Mouse (Mus musculus): ENCODE results near the gene LTO1.

Gene LTO1

DNA sequence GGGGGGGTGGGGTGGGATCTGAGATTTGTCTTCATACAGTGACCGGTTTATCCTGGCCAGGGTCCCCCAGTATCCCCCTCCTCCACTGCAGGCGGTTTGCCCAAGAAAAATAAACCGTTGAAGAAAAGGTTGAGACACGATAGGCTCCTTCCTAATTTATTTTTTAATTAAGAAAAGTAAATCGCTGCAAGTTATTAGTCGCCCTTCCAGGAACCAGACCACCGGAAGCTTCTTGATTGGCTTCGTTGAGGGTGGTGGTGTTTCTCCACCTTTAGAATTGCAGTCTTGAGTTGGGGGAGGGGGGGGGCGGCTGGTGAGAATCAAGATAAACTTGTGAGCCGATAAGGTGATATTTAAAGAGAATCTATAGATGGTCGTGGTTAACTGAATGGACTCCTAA lies 25.7 kb downstream of the LTO1 start:
- peak; percentile 13 for DNase-seq

DNA sequence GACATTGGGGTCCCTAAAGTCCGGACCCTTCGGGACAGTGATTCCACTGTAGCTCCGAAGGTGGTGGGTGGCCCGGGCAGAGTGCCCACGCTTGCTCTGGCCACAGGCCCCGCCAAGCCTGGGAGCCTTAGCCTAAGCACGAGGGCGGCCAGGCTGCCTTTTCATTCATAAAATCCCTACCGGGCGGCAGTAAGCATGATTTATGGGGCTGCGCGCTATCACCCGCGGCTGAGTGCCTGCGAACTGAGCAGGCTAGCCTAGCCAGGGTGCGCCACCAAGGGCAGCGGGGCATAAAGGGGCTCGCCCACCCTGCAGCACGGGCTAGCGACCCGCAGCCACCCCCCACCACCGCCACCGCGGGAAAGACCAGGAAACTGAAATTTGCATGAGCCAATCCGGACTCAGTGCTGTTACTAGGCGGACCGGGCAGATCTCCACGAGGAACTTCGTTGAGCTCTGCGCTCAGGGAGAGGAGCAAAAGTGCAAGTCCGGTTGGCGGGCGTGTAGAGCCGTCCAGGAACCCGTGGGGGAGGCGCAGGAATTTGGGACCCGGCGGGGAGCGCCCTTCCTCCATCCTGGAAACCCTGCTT lies 26.4 kb downstream of the LTO1 start:
- DNase-seq: peak; percentile 16

DNA sequence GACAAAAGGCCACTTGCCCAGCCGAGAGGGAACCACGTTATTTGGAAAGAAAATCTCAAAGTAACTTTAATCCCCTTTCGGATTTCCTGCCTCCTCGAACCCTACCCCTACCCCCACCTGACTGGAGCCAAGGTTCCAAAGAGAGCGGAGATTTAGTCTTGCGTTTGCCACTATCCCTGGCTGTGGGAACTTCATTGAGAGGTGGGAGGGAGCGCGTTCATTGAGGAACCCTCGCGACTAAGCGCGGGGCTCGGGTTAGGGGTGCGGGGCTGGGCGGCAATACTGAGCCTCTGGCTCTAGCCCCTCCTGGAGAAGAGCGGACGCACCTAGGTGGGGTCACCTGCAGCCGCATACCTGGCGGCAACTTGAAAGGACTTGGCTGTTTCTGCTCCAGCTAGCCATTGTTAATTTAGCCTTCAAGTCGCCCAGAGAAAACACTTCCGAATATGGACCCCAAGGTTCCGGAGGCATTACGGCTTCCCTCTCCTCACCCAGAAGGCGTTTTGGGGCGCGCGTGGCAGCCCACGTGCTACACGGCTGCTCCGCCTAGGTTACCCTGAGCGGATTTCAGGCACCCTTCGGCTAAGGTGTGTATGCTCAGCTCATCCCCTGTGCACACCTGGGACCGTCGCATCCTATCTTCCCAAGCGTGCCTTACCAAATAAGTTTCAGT lies 27.3 kb downstream of the LTO1 start:
- no peak for DNase-seq

DNA sequence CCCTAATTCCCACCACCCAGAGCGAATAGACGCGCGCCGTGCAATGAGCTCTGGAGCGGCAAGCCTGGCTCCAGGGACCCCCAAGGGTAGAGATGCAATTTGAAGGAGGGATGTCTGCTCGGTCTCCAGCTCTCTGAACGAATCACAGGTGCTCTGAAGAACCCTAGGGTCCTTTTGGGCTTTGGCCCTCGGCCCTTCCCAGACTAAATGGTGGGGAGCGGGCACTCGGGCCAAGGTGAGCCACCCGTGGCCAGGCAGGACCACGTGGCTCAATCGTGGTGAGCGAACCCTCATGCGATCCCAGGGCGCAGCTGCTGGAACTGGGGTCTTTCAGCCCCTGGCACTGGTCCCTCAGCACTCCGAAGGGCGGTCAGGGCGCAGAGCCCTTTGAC lies 27.8 kb downstream of the LTO1 start:
- no peak for DNase-seq

DNA sequence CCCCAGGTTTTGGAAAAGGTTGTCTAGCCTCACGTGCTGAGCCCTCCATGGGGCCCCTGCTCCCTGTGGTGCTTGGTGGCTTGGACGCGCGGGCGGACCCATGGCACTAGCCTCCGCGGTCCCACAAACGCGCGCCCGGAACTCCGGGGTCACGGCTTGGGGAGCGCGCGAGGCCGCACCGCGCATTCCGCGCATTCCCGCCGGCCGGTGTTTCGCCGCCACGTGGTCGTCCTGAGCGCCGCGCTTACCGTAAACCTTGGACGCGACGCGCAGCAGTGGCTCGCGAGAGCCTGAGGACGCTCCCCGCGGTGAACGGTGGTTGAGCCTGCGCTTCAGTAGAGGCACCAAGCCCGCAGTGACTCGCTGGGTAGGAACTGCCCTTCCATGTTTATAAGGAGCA lies 28.4 kb downstream of the LTO1 start:
- peak; percentile 8 for DNase-seq

DNA sequence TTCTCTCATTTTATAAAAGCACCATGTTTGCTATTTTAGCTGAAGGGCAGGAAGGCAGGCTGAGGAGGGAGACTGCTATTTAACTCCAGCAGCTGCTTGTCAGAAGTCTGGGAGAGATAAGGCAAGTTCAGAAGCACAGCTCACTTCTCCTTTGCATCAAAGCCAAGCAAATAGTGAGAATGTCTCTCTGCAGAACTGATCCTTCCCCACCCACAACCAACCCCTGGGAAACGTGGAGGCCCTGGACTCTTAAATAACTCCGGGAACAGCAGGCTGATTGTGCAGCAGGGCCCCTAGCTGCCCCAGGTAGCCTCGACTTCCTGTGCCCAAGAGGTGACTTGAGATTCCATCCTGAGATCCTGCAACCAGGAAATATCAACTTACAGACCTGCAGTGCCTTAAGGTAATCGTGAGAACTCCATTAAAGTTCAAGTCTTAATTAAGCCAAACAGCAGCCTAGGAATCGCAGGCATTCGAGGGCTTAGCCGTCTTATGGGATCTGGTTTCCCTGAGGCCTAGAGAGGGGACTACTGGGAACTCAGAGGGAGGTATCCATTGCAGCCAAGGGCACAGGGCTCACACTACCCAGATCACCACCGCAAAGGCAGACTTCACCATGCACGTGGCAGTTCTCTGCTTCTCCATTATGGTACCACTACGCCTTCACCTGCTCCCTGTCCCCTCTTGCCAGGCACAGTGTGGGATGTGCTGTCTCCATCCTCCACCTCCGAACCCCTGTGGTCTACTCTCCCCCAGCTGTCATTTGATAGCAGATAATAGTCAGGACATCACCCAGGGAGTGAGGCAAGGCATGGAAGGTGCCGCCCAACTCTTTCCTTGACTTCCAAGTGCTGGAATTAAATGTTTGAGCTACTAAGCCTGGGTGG lies 43.9 kb downstream of the LTO1 start:
- no peak for DNase-seq

DNA sequence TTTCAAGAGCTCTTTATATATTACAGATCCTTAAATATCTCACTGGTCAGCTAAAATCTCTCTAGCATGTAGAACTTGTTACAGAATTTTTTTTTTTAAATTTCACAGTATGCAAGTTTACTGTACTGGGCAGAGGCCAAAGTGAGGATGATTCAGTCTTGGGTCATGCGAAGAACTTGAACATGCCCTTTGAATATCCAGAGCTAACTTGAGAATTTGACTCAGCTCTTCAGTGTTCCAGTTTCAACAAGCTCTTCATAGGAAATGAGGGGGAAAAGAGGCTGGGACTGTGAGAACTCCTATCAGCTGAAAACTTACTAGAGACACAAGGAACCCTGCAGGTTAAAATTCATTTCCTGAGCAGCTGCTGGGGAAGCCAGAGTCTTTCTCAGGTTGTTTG lies 49.0 kb downstream of the LTO1 start:
- no peak for DNase-seq

DNA sequence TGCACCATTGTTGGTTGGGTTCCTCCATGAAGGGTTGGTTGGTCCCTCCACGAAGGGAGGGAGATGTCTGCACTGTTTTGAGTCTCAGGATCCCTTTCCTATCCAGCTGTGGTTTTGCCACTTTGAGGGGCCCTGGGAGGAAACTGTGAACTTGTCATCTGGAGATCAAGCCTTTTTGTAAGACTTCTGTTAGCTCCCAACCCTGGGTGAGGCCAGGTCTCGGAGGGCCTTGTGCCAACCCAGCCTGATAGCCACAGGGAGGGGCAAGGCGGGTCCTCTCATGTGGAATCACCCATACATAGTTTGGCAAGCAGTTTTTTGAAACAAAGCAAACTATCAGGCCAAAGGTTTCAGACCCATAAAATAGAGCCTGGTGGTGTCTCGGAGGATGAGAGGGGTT lies 49.4 kb downstream of the LTO1 start:
- no peak for DNase-seq

DNA sequence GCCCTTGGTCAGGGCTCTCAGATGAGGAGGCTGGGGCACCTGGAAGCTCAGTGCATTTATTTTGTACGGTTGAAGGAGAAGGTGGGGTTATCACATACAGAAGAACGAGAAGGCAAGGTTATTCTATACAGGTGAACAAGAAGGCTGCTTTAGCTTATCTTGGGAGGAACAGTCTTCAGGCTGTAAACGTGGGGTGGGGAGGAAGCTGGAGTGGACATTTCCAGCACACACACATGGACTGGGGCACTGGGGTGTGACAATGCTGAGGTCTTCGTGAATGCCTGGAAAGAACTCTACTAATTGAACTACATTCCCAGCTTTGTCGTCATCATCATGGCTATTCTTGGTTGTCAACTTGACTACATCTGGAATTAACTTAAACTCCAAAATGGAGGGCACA lies 51.0 kb downstream of the LTO1 start:
- no peak for DNase-seq

DNA sequence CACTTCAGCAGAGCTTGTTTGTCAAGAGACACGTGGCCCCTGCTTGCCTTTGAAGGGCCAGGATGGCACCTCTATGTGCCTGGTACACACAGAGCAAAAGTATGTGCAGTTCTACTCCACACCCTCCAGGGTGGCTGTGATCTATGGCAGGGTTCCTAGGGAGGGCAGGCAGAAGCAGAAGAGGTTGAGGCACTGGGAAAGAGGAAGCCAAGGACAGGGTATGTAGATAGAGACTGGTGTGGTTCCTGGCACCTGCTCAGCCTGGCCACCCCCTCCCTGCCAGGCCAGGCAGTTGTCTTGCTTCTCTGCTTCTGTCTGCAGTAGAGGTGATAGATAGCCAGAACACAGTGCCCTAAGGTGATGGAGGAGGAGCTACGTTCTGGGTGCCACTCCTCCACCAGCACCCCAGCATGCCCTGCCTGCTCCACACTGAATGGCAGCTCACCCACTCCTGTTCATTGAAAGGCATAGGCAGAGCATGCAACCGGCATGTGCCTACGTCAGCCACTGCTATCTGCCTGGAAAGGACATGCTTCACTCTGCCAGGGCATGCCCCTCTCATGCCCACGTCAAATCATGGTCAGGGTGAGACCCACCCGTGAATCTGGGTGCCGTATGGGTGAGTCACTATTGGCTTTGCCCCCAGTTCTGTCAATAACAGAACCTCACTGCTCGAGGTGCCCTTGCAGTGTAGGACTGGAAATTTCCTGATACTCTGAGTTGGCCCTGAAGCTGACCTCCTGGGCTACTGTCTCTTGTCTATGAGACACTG lies 56.3 kb downstream of the LTO1 start:
- DNase-seq: no peak

DNA sequence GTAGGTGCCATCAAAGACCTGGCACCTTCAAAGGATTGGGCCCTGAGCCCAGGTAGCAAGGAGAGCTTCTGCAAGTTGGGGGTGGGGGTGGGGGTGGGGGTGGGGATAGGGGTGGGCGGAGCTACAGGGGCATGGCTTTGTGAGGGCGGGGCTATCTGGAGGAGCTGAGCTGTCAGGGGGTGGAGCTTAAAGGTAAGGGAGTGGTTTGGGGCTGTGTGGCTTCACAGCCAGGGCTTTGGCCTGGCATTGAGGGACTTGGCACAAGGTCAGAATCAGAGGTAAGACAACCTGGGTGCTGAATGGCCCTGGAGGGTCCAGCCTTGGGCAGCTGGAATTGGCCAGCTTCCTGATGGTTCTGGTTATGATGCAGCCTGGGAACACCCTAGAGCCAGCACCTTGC lies 56.9 kb downstream of the LTO1 start:
- DNase-seq: no peak

DNA sequence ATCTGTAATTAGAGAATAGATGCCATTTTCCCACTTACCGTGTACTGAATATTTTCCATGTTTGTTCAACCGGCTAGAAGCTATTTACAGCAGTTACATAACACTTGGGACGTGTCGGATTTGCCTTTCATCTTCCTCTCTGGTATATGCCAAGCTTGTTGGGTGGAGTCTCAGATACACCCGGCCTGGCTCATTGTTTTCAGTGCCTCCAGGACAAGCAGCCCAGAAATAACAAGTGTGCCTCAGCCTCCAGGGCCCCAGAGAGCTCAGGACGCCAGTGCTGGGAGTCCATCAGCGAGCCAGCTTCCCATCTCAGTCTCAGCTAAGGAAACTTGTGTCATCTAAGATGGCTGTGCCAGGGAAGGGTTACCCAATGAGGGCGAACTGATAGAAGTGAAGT lies 58.6 kb downstream of the LTO1 start:
- DNase-seq: no peak

DNA sequence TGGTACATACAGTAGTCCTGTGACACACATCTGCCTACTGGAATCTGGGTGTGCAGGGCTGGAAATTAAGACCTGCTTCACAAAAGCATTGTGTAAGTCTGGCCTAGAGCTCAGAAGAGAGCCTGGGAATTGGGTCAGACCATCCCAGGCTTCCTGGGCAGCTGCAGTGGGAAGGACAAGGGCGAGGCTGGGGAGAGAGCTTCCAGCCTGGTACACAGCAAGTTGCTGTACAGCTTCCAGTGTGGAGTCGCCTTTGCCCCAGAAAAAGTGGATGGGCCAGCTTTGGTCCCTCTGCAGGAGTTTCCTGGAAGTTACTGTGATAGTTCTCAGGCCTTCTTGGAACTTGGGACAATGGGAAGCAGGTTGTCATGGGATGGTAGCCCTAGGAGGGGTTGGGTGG lies 62.2 kb downstream of the LTO1 start:
- no peak for DNase-seq

DNA sequence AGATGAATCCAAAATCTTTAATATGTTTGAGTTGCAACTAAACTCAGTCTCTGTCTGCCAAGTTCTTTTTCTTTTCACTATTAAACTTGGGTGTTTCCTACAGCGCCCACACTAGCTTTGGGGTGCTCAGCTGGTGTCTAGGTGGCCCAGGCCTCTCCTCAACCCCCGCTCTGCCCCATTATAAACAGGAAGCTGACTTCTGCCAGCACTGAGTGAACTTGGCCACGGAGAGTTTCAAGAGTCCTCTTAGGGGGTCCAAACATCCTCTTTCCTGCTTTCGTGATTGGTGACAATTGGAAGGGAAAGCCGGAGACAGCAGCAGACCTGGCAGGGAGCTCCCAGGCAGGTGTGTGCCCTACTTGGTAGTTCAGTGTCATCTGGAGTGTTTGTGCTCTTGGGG lies 64.9 kb downstream of the LTO1 start:
- DNase-seq: no peak

Data from cerebellum, adult 9-10 months (tissue).